Mouse (Mus musculus) intestine, postnatal 0 days (tissue): ENCODE measurements at regions not wholly inside any gene's neighbourhood (a gene's known extent, or its start where the extent isn't known, plus 50 kb on each side); places are given as distances from the start of the nearest gene placed in this dataset.

Experiments used
- ATAC-seq: fragments of 200-750 bp; cut with Nextera tagmentation; 2 replicates; pipeline ENCODE4 v1.8.0; 2017; ENCODE audit warnings: mild to moderate bottlenecking, moderate TSS enrichment, moderate library complexity
- H3K27ac ChIP-seq: fragments of 300-500 bp; sonication (generic); 2 replicates; pipeline ENCODE4 v1.5.1; 2014; ENCODE audit warnings: mild to moderate bottlenecking, low read depth, low read length, moderate library complexity
- H3K27me3 ChIP-seq: fragments of 300-500 bp; sonication (generic); replicated peaks from 2 replicates; pipeline ENCODE4 v1.6.1; 2014; ENCODE audit warnings: low read length, mixed read lengths; ENCODE audit not compliant: control insufficient read depth, insufficient read depth
- H3K36me3 ChIP-seq: fragments of 300-500 bp; sonication (generic); 2 replicates; pipeline ENCODE4 v1.6.1; 2014; ENCODE audit warnings: mild to moderate bottlenecking, moderate library complexity; ENCODE audit not compliant: control insufficient read depth, insufficient read depth
- H3K4me1 ChIP-seq: fragments of 300-500 bp; sonication (generic); replicated peaks from 2 replicates; pipeline ENCODE4 v1.6.1; 2014; ENCODE audit warnings: antibody characterized with exemption, low read length, mixed read lengths; ENCODE audit not compliant: control insufficient read depth, insufficient read depth
- H3K4me2 ChIP-seq: fragments of 300-500 bp; sonication (generic); replicated peaks from 2 replicates; pipeline ENCODE4 v1.6.1; 2014; ENCODE audit warnings: low read depth, mild to moderate bottlenecking, moderate library complexity
- H3K4me3 ChIP-seq: fragments of 300-500 bp; sonication (generic); 2 replicates; pipeline ENCODE4 v1.5.1; 2014; ENCODE audit warnings: low read depth, low read length
- H3K9ac ChIP-seq: fragments of 300-500 bp; sonication (generic); 2 replicates; pipeline ENCODE4 v1.6.1; 2014; ENCODE audit warnings: mild to moderate bottlenecking, low read depth, low read length
- H3K9me3 ChIP-seq: fragments of 300-500 bp; sonication (generic); 2 replicates; pipeline ENCODE4 v1.6.1; 2016; ENCODE audit warnings: mixed run types; ENCODE audit not compliant: control insufficient read depth
- CTCF ChIP-seq: sonication (generic); IDR thresholded peaks from 2 replicates; pipeline ENCODE4 v1.5.1; 2016; ENCODE audit warnings: low read depth, mild to moderate bottlenecking, control low read depth, antibody characterized with exemption, moderate library complexity
- WGBS: fragments of 180-500 bp; shearing (Covaris S2); extraction: QIAGEN DNeasy Blood & Tissue Kit; methylation state at CpG from one replicate; pipeline ENCODE4 v1.1.7; 2014; 5-methylcytosine and 5-hydroxymethylcytosine counted together

DNA sequence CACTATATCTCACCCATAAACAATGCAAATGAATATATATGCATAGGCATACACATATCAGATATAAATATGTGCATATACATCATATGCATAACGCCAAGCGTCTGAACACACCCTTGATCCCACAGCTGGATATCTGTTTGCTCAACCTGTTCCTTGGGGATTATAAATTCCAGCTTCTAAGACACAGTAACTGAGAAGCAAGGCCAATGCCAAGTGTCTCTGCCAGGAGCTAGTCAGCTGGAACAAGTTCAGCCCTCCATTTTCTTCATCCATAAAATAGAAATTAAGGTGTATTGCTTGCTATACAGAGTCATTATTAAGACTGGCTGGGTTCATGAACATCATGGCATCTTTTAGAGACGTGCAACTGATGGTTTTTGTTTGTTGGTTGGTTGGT, 116.3 kb downstream of the Arl4a start:
- H3K4me3 ChIP-seq = no peak overlapping the region
- no peak for TF ChIP-seq CTCF

GRCm38 (mm10) chr12:39920466-39920913, 117.3 kb downstream of the Arl4a start:
- Histone ChIP-seq H3K4me3 (no peak overlapping the region), H3K4me1 (no peaks in the 10 kb centered on the region), H3K9ac (no peak overlapping the region), H3K9me3 (no peaks in the 10 kb centered on the region), H3K27ac (no peak overlapping the region), H3K4me2 (no peak overlapping the region), H3K27me3 (no peaks in the 10 kb centered on the region), H3K36me3 (no peaks in the 10 kb centered on the region)
- 36% methylated on average over 8 of the region's 8 CpGs for WGBS
- no peak for ATAC-seq
- TF ChIP-seq CTCF = no peak

More for the DNA sequence above, 116.3 kb downstream of the Arl4a start:
- Histone ChIP-seq H3K9ac (no peak overlapping the region), H3K27me3 (no peaks in the 10 kb centered on the region), H3K27ac (no peak overlapping the region), H3K36me3 (no peaks in the 10 kb centered on the region), H3K4me2 (no peak overlapping the region), H3K4me1 (no peaks in the 10 kb centered on the region), H3K9me3 (no peaks in the 10 kb centered on the region)
- ATAC-seq = no peak
- 69% methylated on average over 3 of the region's 3 CpGs for WGBS

DNA sequence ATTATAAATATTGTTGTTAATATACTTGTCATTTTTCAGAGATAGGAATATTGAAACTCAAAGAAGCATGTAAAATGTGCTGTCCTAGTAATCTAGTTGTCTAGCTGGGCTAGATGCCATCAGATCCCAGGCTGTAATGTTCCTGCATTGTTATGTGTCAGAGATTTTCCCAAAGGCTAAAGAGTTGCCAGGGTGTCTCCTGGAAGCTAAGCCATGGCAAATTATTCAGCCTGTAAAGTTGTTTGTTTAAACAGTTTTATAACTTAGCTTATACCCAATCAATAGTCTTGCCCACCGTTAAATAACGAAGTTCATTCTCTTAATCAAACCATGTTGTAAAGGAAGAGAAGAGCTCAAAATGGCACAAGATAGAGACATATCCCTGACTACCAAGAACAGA, 117.9 kb downstream of the Arl4a start:
- Histone ChIP-seq H3K4me2 (no peak overlapping the region), H3K4me1 (no peaks in the 10 kb centered on the region), H3K36me3 (no peaks in the 10 kb centered on the region), H3K9ac (no peak overlapping the region), H3K27me3 (no peaks in the 10 kb centered on the region), H3K9me3 (no peaks in the 10 kb centered on the region), H3K4me3 (no peak overlapping the region), H3K27ac (no peak overlapping the region)
- TF ChIP-seq CTCF = no peak
- ATAC-seq = no peak
- WGBS = 42% methylated on average over 2 of the region's 2 CpGs

DNA sequence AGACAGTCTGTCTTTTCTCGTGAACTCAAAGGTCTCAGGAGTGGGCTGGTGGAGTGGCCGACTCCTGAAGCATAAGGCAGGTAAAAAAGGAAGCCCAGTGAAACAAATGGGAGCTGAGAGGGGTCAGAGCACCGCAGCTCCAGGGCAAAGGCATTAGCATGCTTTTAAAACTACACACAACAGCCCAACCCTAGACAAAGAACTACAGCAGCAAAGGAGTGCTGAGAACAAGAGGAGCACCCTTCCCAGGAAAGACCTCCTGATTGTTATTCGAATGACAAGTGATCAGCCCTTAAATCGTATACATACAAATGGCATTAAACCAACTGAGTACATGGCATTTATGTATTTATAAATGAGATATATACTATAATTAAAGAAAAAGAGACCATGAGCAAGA, 149.3 kb downstream of the Arl4a start:
- no peaks in the 10 kb centered on the region for H3K27me3 ChIP-seq
- no peak overlapping the region for H3K27ac ChIP-seq
- no peaks in the 10 kb centered on the region for H3K4me1 ChIP-seq
- no peak overlapping the region for H3K4me2 ChIP-seq
- ATAC-seq = no peak
- H3K36me3 ChIP-seq = no peaks in the 10 kb centered on the region
- H3K4me3 ChIP-seq = no peak overlapping the region
- no peaks in the 10 kb centered on the region for H3K9me3 ChIP-seq
- no peak overlapping the region for H3K9ac ChIP-seq
- 63% methylated on average over 5 of the region's 5 CpGs for WGBS
- TF ChIP-seq CTCF = no peak

DNA sequence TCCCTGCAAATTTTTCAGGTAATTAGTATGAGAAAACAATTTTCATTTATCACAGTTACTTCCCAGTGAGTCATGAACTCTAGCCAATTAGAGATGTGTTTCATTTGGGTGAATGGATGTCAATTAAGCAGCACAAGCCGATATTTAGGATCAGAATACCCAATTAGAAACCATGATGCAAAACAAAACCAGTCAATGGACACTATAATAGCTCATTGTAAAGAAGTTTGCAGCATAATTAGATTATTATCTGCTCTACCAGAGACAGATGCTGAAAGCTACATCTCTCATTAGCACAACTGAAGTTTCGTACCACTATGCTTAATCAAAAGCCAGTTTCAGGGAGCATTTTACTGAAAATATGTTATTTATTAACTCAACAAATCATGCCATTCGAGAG, 152.5 kb downstream of the Arl4a start:
- H3K4me3 ChIP-seq = no peak overlapping the region
- H3K27ac ChIP-seq = no peak overlapping the region
- no peak overlapping the region for H3K4me2 ChIP-seq
- H3K9ac ChIP-seq = no peak overlapping the region
- no peaks in the 10 kb centered on the region for H3K4me1 ChIP-seq
- H3K27me3 ChIP-seq = no peaks in the 10 kb centered on the region
- no peak for TF ChIP-seq CTCF
- no peaks in the 10 kb centered on the region for H3K9me3 ChIP-seq
- 65% methylated on average over 3 of the region's 3 CpGs for WGBS
- H3K36me3 ChIP-seq = no peaks in the 10 kb centered on the region
- ATAC-seq = no peak

- no peaks in the 10 kb centered on the region for H3K36me3 ChIP-seq
- H3K9ac ChIP-seq = no peak overlapping the region
- no peaks in the 10 kb centered on the region for H3K4me1 ChIP-seq
- H3K27me3 ChIP-seq = no peaks in the 10 kb centered on the region
- no peak overlapping the region for H3K4me3 ChIP-seq
- no peaks in the 10 kb centered on the region for H3K9me3 ChIP-seq
- 82% methylated on average over 1 of the region's 1 CpGs for WGBS
- no peak for TF ChIP-seq CTCF
- no peak overlapping the region for H3K4me2 ChIP-seq
- ATAC-seq = no peak
- H3K27ac ChIP-seq = no peak overlapping the region
Measured at GRCm38 (mm10) chr12:39880309-39880708, 157.5 kb downstream of the Arl4a start.

DNA sequence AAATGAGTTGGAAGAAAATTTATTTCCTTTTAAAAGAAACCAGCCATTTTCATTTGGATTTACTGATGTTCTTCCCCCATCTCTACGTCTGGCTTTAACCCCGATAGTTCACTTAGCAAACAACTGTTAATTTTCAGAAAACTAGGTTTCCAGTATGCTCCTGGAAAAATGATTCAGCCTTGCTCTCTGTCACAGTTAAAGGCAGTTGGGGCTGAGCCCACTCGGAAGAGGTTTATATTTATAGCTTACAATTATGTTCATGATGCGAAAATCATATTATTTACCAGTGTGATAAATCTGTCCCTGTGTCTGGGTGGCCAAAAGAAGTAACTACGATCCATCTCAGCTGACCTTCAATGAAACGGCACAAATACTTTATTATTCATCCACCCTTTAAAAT, 163.9 kb downstream of the Arl4a start:
- Histone ChIP-seq H3K36me3 (no peaks in the 10 kb centered on the region), H3K27ac (no peak overlapping the region), H3K9ac (no peak overlapping the region), H3K4me3 (no peak overlapping the region), H3K9me3 (no peaks in the 10 kb centered on the region), H3K27me3 (no peaks in the 10 kb centered on the region), H3K4me2 (no peak overlapping the region), H3K4me1 (no peaks in the 10 kb centered on the region)
- no peak for ATAC-seq
- 67% methylated on average over 6 of the region's 6 CpGs for WGBS
- no peak for TF ChIP-seq CTCF
